In the genomic region with DNA sequence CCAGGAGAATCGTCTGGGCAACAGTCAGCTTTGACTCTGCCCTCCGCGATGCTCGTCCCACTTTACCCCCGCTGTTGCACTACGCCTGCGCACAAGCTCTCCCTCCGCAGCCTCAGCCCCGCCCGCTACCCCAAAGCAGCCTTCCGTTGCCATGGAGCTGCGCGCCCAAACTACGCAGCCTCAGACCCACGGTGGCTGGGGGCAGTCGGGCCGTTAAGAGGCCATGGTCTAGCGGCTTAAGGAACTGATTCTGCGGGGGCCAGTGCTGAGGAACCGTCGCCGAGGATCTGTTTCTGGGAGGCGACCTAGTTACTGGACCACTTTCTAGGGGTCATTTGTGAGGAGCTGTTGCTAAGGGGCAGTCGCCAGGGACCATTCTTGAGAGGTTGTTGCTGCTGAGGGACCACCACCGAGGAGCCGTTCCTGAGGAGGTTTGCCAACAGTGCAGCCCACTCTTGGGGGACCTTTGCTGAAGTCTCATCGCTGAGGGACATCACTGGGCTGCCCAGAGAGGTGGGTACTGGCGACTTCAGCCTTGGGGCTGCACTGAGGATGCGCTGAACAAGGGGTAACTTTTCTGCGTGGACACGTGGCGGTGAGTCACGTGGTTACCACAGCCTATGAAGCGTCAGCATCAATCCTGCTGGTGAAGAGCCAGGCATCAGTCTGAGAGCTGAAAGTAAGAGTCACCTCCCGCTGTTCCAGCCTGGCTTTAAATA, we compare ENCODE assay signal across 8 mouse cellular contexts. TPM values are rescaled to one million over a fixed set of nuclear protein-coding genes. Genes with fewer than 3 reads are reported as not detected.
DNase-seq lines count a peak whose midpoint lies in the region; ATAC-seq and TF ChIP-seq lines count a peak whose summit lies in the region.

A gene (plus strand): TSS at position 133 of the 719 bp plus-strand sequence.

- H3K36me3 ChIP-seq in hindbrain, embryonic 13.5 days: no peaks in the 10 kb centered on the region
- H3K36me3 ChIP-seq in lung, postnatal 0 days (ENCODE audit: insufficient read depth, low read length): no peaks in the 10 kb centered on the region

- TF ChIP-seq CTCF in lung, postnatal 0 days (IDR thresholded peaks at IDR 0.05): no peak

- peak within 1 kb of the TSS; percentile 55 for H3K4me3 ChIP-seq in hindbrain, embryonic 13.5 days
- H3K4me3 ChIP-seq in lung, postnatal 0 days (ENCODE audit: low read depth, low read length): peak within 1 kb of the TSS; percentile 14; the same call in 1 of the 2 replicates

- peaks cover 10% of the 10 kb centered on the region for H3K4me1 ChIP-seq in hindbrain, embryonic 13.5 days (replicated peaks)
- H3K4me1 ChIP-seq in lung, postnatal 0 days (ENCODE audit: insufficient read depth, low read depth, low read length): peaks cover 7% of the 10 kb centered on the region; the same call in 1 of the 2 replicates

- peak within 1 kb of the TSS; percentile 49; the same call in 1 of the 2 replicates for H3K27ac ChIP-seq in hindbrain, embryonic 13.5 days
- no peak within 1 kb of the TSS for H3K27ac ChIP-seq in lung, postnatal 0 days (ENCODE audit: low read length)

- no peaks in the 10 kb centered on the region for H3K9me3 ChIP-seq in hindbrain, embryonic 13.5 days
- no peaks in the 10 kb centered on the region for H3K9me3 ChIP-seq in lung, postnatal 0 days (ENCODE audit: low read length)

- H3K27me3 ChIP-seq in hindbrain, embryonic 13.5 days: peaks cover 5% of the 10 kb centered on the region; the same call in 1 of the 2 replicates
- H3K27me3 ChIP-seq in lung, postnatal 0 days (replicated peaks; ENCODE audit: insufficient read depth, low read length): no peaks in the 10 kb centered on the region

- ATAC-seq in hindbrain, embryonic 13.5 days (ENCODE audit: low FRiP score): peak; percentile 98
- ATAC-seq in lung, postnatal 0 days: peak; percentile 82

- under 1% methylated on average over 35 of the region's 35 CpGs for WGBS in hindbrain, embryonic 13.5 days
- 2% methylated on average over 35 of the region's 35 CpGs for WGBS in lung, postnatal 0 days

- peak within 1 kb of the TSS; percentile 21; the same call in 1 of the 2 replicates for H3K9ac ChIP-seq in hindbrain, embryonic 13.5 days
- H3K9ac ChIP-seq in lung, postnatal 0 days (replicated peaks; ENCODE audit: low read depth): no peak within 1 kb of the TSS

- no peak for TF ChIP-seq EP300 in lung, postnatal 0 days (IDR thresholded peaks at IDR 0.05)

- DNase-seq in R1 (ENCODE audit: low read depth, low spot score): peak; percentile 93
- DNase-seq in cerebellum, postnatal 14 days: peak; percentile 88 to 90
- DNase-seq in frontal cortex, postnatal 25 days (ENCODE audit: low spot score in 2 of 2): peak; percentile 60 to 75
- DNase-seq in layer of hippocampus, postnatal 14 days (ENCODE audit: low spot score in 2 of 2): peak; percentile 85 to 89
- DNase-seq in lung, postnatal 0 days (ENCODE audit: low spot score): peak; percentile 58
- peak; percentile 96 for DNase-seq in retina, postnatal 1 day
- peak; percentile 83 for DNase-seq in yolk sac, embryonic 10.5 days (ENCODE audit: low spot score)

- H3K4me2 ChIP-seq in hindbrain, embryonic 13.5 days: peak within 1 kb of the TSS; percentile 79
- peak within 1 kb of the TSS; percentile 54 for H3K4me2 ChIP-seq in lung, postnatal 0 days (replicated peaks; ENCODE audit: low read depth, low read length)

RNA-seq across cellular contexts. Expression of the gene that starts here (rescaled TPM):
- polyA plus RNA-seq in hindbrain, embryonic 13.5 days (2015; fragmentation: Nextera tagmentation; extraction: Ambion mirVana): 3.0 and 3.5 TPM in 2 replicates
- 10 to 100 TPM in 1 of 2 experiments, 1 to 10 TPM in 1; 9.6 to 11.5 TPM for total RNA-seq in layer of hippocampus, postnatal 14 days (2021)
- polyA plus RNA-seq in lung, postnatal 0 days (2015; fragmentation: Nextera tagmentation; extraction: Ambion mirVana): 1.4 and 1.5 TPM in 2 replicates
